Mouse (Mus musculus) bone marrow macrophage, adult 2 months (primary cell): ENCODE data around the gene Crhr1. TPM values are rescaled to one million over a fixed set of nuclear protein-coding genes. Genes with fewer than 3 reads are reported as not detected.
"Not testable (repeated sequence)": the region's sequence is repeated elsewhere in the genome, so short reads cannot be mapped to it uniquely, and the experiment has no call there.

ENCODE experiments used
- H3K27ac ChIP-seq: 2 replicates; pipeline ENCODE4 v1.5.1; 2012; ENCODE audit warnings: low read depth, low read length; ENCODE audit not compliant: insufficient read depth
- H3K4me1 ChIP-seq: 2 replicates; pipeline ENCODE4 v1.6.1; 2012; ENCODE audit warnings: low read length; ENCODE audit not compliant: control insufficient read depth, insufficient read depth
- H3K4me3 ChIP-seq: 2 replicates; pipeline ENCODE4 v1.5.1; 2012; ENCODE audit warnings: mild to moderate bottlenecking, low read length, moderate library complexity; ENCODE audit not compliant: insufficient read depth
- CTCF ChIP-seq: IDR thresholded peaks from 2 replicates; pipeline ENCODE4 v1.5.1; 2012; ENCODE audit warnings: low read depth, mild to moderate bottlenecking, low read length, moderate library complexity
- POLR2A ChIP-seq: IDR thresholded peaks from 2 replicates; pipeline ENCODE4 v1.6.1; 2012; ENCODE audit warnings: mild to moderate bottlenecking, low read depth, low read length, borderline replicate concordance
- polyA plus RNA-seq: library from polyadenylated mRNA; stranded (reverse); fragments of >200 nt; gene quantifications from 2 replicates; pipeline ENCODE4 v1.2.4, GENCODE M21; 2012; ENCODE audit not compliant: missing spikeins, insufficient read depth, insufficient read length

Gene Crhr1
- polyA plus RNA-seq, 1 experiment, result not detected

DNA sequence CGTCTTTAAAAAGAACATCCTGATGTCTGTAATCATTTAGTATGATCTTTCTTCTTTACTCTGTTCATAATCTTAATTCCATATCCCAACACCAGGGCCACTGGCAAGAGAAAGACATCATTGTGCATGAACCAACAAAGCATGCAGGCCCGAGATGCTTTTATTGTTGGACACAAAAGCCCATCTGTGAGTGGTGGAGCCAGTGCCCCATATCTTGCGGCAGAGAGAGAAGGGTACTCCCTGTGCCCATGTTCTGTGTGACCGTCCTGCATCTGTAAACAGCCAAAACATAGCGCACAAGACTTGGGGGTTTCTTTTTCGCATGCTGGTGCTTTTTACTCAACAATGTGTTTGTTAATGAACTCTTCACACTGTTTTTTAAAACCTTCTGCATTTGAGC, 78.6 kb downstream of the Crhr1 start:
- no peak overlapping the region for H3K27ac ChIP-seq
- TF ChIP-seq POLR2A, result no peak
- no peak for TF ChIP-seq CTCF
- no peaks in the 10 kb centered on the region for H3K4me1 ChIP-seq

DNA sequence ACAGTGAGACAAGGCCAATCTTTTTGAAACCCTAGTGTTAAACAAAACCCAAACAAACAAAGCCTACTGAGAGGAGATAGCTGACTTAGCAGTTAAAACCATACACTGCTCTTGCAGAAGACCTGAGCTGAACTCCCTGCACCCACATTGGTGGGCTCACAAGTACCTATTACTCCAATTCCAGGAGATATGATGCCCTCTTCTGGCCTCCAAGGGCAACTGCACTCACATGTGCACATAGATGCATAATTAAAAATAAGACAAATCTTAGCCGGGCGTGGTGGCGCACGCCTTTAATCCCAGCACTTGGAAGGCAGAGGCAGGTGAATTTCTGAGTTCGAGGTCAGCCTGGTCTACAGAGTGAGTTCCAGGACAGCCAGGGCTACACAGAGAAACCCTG, 81.5 kb downstream of the Crhr1 start:
- H3K4me3 ChIP-seq, H3K27ac ChIP-seq, H3K4me1 ChIP-seq: not testable (repeated sequence)

More for the DNA sequence above, 78.6 kb downstream of the Crhr1 start:
- H3K4me3 ChIP-seq, result no peak overlapping the region

DNA sequence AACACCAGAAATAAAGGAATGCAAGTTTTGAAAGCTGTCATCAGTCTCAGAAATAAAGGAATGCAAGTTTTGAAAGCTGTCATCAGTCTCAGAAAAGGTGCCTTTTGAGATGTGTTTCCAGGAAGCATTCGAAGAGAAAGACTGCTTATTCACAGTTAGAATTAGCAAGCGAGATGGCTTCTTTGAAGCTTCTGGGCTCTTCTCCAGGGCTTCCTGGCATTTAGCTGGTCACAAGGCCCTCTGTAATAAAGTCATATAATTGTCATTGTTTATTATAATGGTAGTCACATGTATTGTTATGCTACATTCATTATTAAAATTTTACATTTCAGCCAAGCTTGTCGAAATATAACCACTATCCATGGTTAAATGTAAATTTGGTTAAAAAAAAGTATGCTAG, 85.4 kb downstream of the Crhr1 start:
- Histone ChIP-seq H3K4me1 (no peaks in the 10 kb centered on the region), H3K4me3 (no peak overlapping the region), H3K27ac (no peak overlapping the region)
- TF ChIP-seq POLR2A (no peak), CTCF (no peak)

DNA sequence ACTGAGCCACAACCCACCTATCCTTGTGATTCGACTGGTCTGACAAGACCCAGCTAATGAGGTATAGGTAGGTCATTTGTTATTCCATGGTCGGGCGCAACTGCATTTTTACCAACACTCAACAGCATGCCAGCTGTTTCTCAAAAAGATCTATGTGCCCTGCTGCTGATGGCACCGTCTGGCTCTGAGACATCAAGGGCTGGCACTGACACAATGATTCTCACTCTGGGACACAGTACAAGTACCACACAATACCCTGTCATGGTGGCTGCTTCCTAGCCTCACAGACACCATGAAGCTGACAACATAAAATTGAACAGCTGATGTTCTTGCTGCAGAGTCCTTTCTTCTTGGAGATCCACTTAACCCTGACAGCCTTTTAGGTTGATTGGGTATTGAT, 87.6 kb downstream of the Crhr1 start:
- Histone ChIP-seq H3K4me1 (no peaks in the 10 kb centered on the region), H3K4me3 (no peak overlapping the region), H3K27ac (no peak overlapping the region)
- TF ChIP-seq POLR2A (no peak), CTCF (no peak)

DNA sequence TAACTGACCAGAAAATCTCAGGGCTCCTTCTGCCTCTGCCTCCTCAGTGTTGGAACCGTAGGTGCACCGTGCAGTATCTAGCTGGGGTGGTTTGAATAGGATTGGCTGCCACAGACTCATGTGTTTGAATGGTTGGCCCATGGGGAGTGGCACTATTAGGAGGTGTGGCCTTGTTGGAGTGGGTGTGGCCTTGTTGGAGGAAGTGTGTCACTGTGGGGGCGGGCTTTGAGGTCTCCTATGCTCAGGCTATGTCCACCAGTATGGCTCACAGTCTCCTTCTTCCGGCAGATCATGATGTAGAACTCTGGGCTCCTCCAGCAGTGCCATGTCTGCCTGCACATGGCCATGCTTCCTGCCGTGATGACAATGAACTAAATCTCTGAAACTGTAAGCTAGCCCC, 89.1 kb downstream of the Crhr1 start:
- Histone ChIP-seq H3K27ac (no peak overlapping the region), H3K4me3 (no peak overlapping the region), H3K4me1 (no peaks in the 10 kb centered on the region)
- TF ChIP-seq POLR2A (no peak), CTCF (no peak)

DNA sequence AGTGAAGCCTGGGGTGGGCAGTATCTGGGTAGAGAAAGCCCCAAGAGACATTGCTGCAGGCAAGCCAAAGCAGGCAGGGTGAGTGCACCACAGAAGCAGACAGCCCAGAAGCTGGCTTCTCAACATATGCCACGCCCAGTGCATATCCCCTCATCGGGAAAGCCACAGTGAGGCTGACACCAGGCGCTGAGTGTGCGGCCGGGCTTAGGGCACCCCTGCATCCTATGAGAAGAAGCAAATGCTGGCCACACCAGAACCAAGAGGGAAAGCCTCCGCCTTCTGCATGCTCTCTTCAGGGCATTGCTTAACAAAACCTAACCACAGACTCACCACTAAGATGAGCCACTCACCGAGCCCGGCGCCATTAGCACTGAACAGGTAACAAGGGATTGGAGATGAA, 90.6 kb downstream of the Crhr1 start:
- TF ChIP-seq CTCF, result no peak
- no peak for TF ChIP-seq POLR2A
- H3K4me1 ChIP-seq, result no peaks in the 10 kb centered on the region
- no peak overlapping the region for H3K27ac ChIP-seq
- no peak overlapping the region for H3K4me3 ChIP-seq

Other genes starting within 250 kb of the Crhr1 start
- 64.8 and 69.5 TPM in 2 replicates for gene Nsf, start 178.8 kb upstream of the Crhr1 start, polyA plus RNA-seq
- gene Arf2, start 166.1 kb upstream of the Crhr1 start, polyA plus RNA-seq, result 45.7 and 46.4 TPM in 2 replicates
- not detected in 2 replicates for gene Sppl2c, start 53.5 kb downstream of the Crhr1 start, polyA plus RNA-seq
- gene Mapt, start 98.5 kb downstream of the Crhr1 start, polyA plus RNA-seq, result not detected in 2 replicates